Mouse (Mus musculus): ENCODE results near the gene Gpbp1l1.

Gene Gpbp1l1

GRCm38 (mm10) chr4:116557306-116558121, at the start of gene Gpbp1l1:
TSS of gene Gpbp1l1 (plus strand) at chr4:116557658.
- DNase-seq (ENCODE audit: low spot score) = peak; percentile 95

GRCm38 (mm10) chr4:116531109-116531508, 26.3 kb upstream of the Gpbp1l1 start:
- no peak for DNase-seq (ENCODE audit: low spot score)

- DNase-seq (ENCODE audit: low spot score) = no peak
Observed at GRCm38 (mm10) chr4:116536351-116536750, 21.1 kb upstream of the Gpbp1l1 start.

GRCm38 (mm10) chr4:116537737-116538136, 19.7 kb upstream of the Gpbp1l1 start:
- no peak for DNase-seq (ENCODE audit: low spot score)

- no peak for DNase-seq (ENCODE audit: low spot score)
Observed at GRCm38 (mm10) chr4:116550432-116550831, 7.0 kb upstream of the Gpbp1l1 start.

- no peak for DNase-seq (ENCODE audit: low spot score)
Observed at GRCm38 (mm10) chr4:116553035-116553434, 4.4 kb upstream of the Gpbp1l1 start.

- DNase-seq (ENCODE audit: low spot score) = peak; percentile 85
Observed at GRCm38 (mm10) chr4:116555413-116556300, 1.8 kb upstream of the Gpbp1l1 start, which contains the start of gene Tmem69. TSS of gene Tmem69 (minus strand) at chr4:116555936.

- peak; percentile 91 for DNase-seq (ENCODE audit: low spot score)
Observed at GRCm38 (mm10) chr4:116556561-116557305, 725 bp upstream of the Gpbp1l1 start.

GRCm38 (mm10) chr4:116558151-116558882, 859 bp downstream of the Gpbp1l1 start:
- DNase-seq (ENCODE audit: low spot score) = no peak

- no peak for DNase-seq (ENCODE audit: low spot score)
Observed at GRCm38 (mm10) chr4:116595793-116596192, 38.3 kb downstream of the Gpbp1l1 start.

- no peak for DNase-seq (ENCODE audit: low spot score)
Observed at GRCm38 (mm10) chr4:116596379-116596778, 38.9 kb downstream of the Gpbp1l1 start, which contains the start of gene Ccdc17. TSS of gene Ccdc17 (plus strand) at chr4:116596654.

GRCm38 (mm10) chr4:116596978-116597881, 39.8 kb downstream of the Gpbp1l1 start:
- peak; percentile 81 for DNase-seq (ENCODE audit: low spot score)

- no peak for DNase-seq (ENCODE audit: low spot score)
Observed at GRCm38 (mm10) chr4:116612621-116613020, 55.2 kb downstream of the Gpbp1l1 start.

GRCm38 (mm10) chr4:116615237-116615636, 57.8 kb downstream of the Gpbp1l1 start:
- DNase-seq (ENCODE audit: low spot score) = no peak

- no peak for DNase-seq (ENCODE audit: low spot score)
Observed at GRCm38 (mm10) chr4:116624831-116625230, 67.4 kb downstream of the Gpbp1l1 start.

- DNase-seq (ENCODE audit: low spot score) = peak; percentile 92
Observed at GRCm38 (mm10) chr4:116626658-116627358, 69.3 kb downstream of the Gpbp1l1 start.

- peak; percentile 92 for DNase-seq (ENCODE audit: low spot score)
Observed at GRCm38 (mm10) chr4:116627359-116627716, 69.9 kb downstream of the Gpbp1l1 start.

- DNase-seq (ENCODE audit: low spot score) = peak; percentile 84
Observed at GRCm38 (mm10) chr4:116627722-116628662, 70.5 kb downstream of the Gpbp1l1 start, which contains the start of gene Nasp. TSS of gene Nasp (minus strand) at chr4:116627941.

Measured in c-Kit-positive CD71-positive TER-119-positive erythroid progenitor cells, embryonic 14.5 days (primary cell).